Mouse (Mus musculus): Measurements from ENCODE around the gene Fars2.

Gene Fars2

GRCm38 (mm10) chr13:36733566-36733965 is 616.4 kb downstream of the Fars2 start:
- DNase-seq (ENCODE audit: low read depth): no peak

GRCm38 (mm10) chr13:36733989-36734690 is 616.9 kb downstream of the Fars2 start:
- DNase-seq (ENCODE audit: low read depth): no peak

- no peak for DNase-seq (ENCODE audit: low read depth)
These were observed 617.7 kb downstream of the Fars2 start, which contains the start of gene Nrn1 for GRCm38 (mm10) chr13:36734731-36735571. Gene Nrn1 (minus strand): TSS chr13:36735131.

- DNase-seq (ENCODE audit: low read depth): no peak
These were observed 618.8 kb downstream of the Fars2 start for GRCm38 (mm10) chr13:36735901-36736618.

GRCm38 (mm10) chr13:36736619-36736996 is 619.4 kb downstream of the Fars2 start:
- DNase-seq (ENCODE audit: low read depth): no peak

- DNase-seq (ENCODE audit: low read depth): no peak
These were observed 632.8 kb downstream of the Fars2 start for GRCm38 (mm10) chr13:36750056-36750455.

GRCm38 (mm10) chr13:36751861-36752260 is 634.6 kb downstream of the Fars2 start:
- no peak for DNase-seq (ENCODE audit: low read depth)

GRCm38 (mm10) chr13:36766801-36767200 is 649.6 kb downstream of the Fars2 start:
- no peak for DNase-seq (ENCODE audit: low read depth)
